Mouse (Mus musculus) heart, postnatal 0 days (tissue): Measurements from ENCODE around the gene Cacnb4.

ENCODE experiments used
- CTCF ChIP-seq: IDR thresholded peaks from 2 replicates; pipeline ENCODE4 v1.5.1; 2016; ENCODE audit warnings: antibody characterized with exemption, control low read depth, low read depth
- EP300 ChIP-seq: IDR thresholded peaks from 2 replicates; pipeline ENCODE4 v1.6.1; 2016; ENCODE audit warnings: antibody characterized with exemption, low read depth

GRCm38 (mm10) chr2:52638857-52639529 is 37.6 kb downstream of the Cacnb4 start:
- TF ChIP-seq CTCF (no peak), EP300 (no peak)
